Mouse (Mus musculus) forebrain, embryonic 12.5 days (tissue): ENCODE measurements around the gene Sf3a3. TPM values are rescaled to one million over a fixed set of nuclear protein-coding genes. Genes with fewer than 3 reads are reported as not detected.
"Not testable (repeated sequence)": the region's sequence is repeated elsewhere in the genome, so short reads cannot be mapped to it uniquely, and the experiment has no call there.

ENCODE experiments used
- ATAC-seq: fragments of 200-750 bp; cut with Nextera tagmentation; 2 replicates; pipeline ENCODE4 v1.8.0; 2017; ENCODE audit warnings: moderate TSS enrichment; ENCODE audit not compliant: low FRiP score
- H3K27ac ChIP-seq: fragments of 300-500 bp; sonication (generic); 2 replicates; pipeline ENCODE4 v1.5.1; 2016; ENCODE audit warnings: mild to moderate bottlenecking
- H3K27me3 ChIP-seq: fragments of 300-500 bp; sonication (generic); 2 replicates; pipeline ENCODE4 v1.6.1; 2016; ENCODE audit warnings: mild to moderate bottlenecking
- H3K36me3 ChIP-seq: fragments of 300-500 bp; sonication (generic); replicated peaks from 2 replicates; pipeline ENCODE4 v1.6.1; 2016; ENCODE audit warnings: mild to moderate bottlenecking
- H3K4me1 ChIP-seq: fragments of 300-500 bp; sonication (generic); 2 replicates; pipeline ENCODE4 v1.6.1; 2016
- H3K4me2 ChIP-seq: fragments of 300-500 bp; sonication (generic); 2 replicates; pipeline ENCODE4 v1.6.1; 2016; ENCODE audit warnings: mild to moderate bottlenecking, moderate library complexity
- H3K4me3 ChIP-seq: fragments of 300-500 bp; sonication (generic); replicated peaks from 2 replicates; pipeline ENCODE4 v1.5.1; 2016; ENCODE audit warnings: mild to moderate bottlenecking
- H3K9ac ChIP-seq: fragments of 300-500 bp; sonication (generic); 2 replicates; pipeline ENCODE4 v1.6.1; 2016; ENCODE audit warnings: mild to moderate bottlenecking
- H3K9me3 ChIP-seq: fragments of 300-500 bp; sonication (generic); 2 replicates; pipeline ENCODE4 v1.6.1; 2016
- WGBS: fragments of 180-500 bp; shearing (Covaris S2); methylation state at CpG from one replicate; pipeline ENCODE4 v1.1.7; 2016; 5-methylcytosine and 5-hydroxymethylcytosine counted together
- polyA plus RNA-seq: library from polyadenylated mRNA; unstranded; fragments of >200 nt; fragmentation: Nextera tagmentation; extraction: Ambion mirVana; gene quantifications from 2 replicates; pipeline ENCODE4 v1.2.1, GENCODE M21; 2016

Gene Sf3a3
- polyA plus RNA-seq, 1 experiment from 2014 or later, result 203 TPM

DNA sequence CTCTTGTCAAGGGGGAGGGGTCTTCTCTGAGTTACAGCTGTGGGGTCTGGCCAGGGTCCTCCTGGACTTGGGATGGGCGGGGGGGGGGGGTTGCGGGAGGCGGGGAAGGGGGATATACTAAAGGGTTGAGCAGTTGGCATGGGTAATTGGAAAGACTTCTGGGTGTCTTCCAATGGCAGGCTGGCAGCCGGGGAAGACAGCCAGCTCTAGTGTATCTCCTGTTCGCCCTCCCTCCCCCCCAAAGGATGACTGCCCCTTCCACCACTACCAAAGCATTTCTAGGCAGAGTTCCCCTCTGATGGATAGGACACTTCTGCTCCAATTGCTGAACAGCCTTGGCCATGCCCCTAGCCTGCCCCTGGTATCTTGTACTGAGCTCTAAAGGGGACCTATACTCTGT is 12.7 kb upstream of the Sf3a3 start:
- Histone ChIP-seq H3K36me3 (no peaks in the 10 kb centered on the region), H3K27ac (no peak overlapping the region), H3K27me3 (peaks cover 10% of the 10 kb centered on the region; the same call in 1 of the 2 replicates), H3K9ac (peak overlapping the region; percentile 74; the same call in 1 of the 2 replicates), H3K9me3 (no peaks in the 10 kb centered on the region), H3K4me1 (peaks cover 55% of the 10 kb centered on the region), H3K4me2 (peak overlapping the region; percentile 96), H3K4me3 (peak overlapping the region; percentile 74)
- WGBS, result 34% methylated on average over 3 of the region's 5 CpGs
- ATAC-seq, result no peak

DNA sequence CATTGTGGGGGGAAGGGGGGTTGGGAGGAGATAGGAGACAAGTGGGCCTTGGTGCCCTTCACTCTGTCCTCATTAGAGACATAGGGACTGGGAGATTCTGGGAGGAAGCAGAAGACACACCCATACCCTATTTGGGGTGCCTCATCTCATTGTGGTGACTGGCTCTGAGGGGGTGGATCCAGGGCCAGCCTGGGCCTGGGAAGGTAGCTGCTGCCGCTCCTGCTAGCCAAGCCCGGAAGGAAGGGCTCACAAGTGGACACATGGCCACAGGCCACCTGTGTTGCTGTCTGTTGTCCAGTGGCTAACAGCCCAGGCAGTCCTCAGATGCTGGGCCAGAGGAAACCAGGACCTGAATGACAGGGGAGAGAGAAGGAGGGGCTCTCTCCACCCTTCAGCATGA is 11.2 kb upstream of the Sf3a3 start:
- no peaks in the 10 kb centered on the region for H3K36me3 ChIP-seq
- H3K27me3 ChIP-seq, result 0 out of 2 replicates have a peak, but pooled peaks cover 11% of the 10 kb centered on the region
- H3K9me3 ChIP-seq, result no peaks in the 10 kb centered on the region
- H3K9ac ChIP-seq, result 0 out of 2 replicates have a peak overlapping the region, but pooled peaks have one; percentile 38
- 39% methylated on average over 2 of the region's 2 CpGs for WGBS
- no peak for ATAC-seq
- no peak overlapping the region for H3K4me3 ChIP-seq
- no peak overlapping the region for H3K4me2 ChIP-seq
- H3K27ac ChIP-seq, result peak overlapping the region; percentile 77
- H3K4me1 ChIP-seq, result peaks cover 56% of the 10 kb centered on the region

DNA sequence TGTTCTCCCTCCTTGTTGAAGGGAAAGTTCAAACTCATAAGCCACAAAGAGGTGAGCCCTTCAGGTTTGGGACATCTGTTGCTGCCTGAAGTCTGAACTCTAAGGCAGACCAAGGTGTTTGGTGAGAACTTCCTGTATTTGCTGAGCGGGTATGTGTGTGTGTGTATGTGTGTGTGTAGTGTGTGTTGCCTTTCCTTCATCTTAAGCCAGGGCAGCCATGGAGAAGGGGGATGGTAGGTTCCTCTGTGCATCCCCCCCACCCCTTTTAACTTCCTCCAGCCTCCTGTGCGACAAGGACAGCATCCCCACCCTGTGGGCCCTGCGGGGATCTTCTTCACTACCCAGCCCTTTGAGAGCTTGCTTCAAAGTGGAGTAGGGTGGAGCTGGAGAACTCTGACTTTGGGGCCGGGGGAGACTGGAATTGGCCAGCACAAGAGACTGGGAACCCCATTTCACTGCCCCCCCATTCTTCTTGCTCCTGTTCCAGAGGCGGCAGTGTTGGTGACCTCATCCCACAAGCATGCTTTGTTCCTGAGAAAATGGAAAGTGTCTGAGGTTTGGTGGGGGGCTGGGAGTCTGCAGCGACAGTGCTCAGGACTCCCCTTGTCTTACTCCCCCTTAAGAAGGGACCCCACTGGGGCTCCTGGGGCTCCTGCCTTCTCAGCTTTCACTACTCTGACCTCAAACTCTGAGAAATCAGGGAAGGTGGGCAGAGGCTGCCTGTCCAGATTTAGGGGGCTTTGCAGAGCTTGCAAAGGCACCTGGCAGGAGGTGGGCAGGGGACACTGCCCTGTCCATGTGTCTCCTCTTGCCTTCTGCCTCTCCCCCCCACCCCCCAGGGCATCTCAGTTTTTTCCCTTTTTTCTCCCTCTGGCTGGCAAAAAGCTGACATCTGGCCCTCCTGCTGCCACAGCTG is 10.4 kb upstream of the Sf3a3 start:
- no peaks in the 10 kb centered on the region for H3K36me3 ChIP-seq
- H3K4me1 ChIP-seq, result peaks cover 64% of the 10 kb centered on the region
- H3K4me3 ChIP-seq, result 0 out of 2 replicates have a peak overlapping the region, but pooled peaks have one; percentile 4
- ATAC-seq, result 0 out of 2 replicates have a peak, but pooled peaks have one; percentile 21
- peak overlapping the region; percentile 48 for H3K9ac ChIP-seq
- no peaks in the 10 kb centered on the region for H3K9me3 ChIP-seq
- 8% methylated on average over 6 of the region's 6 CpGs for WGBS
- H3K4me2 ChIP-seq, result peak overlapping the region; percentile 42
- H3K27ac ChIP-seq, result peak overlapping the region; percentile 77
- H3K27me3 ChIP-seq, result peaks cover 12% of the 10 kb centered on the region; the same call in 1 of the 2 replicates

GRCm38 (mm10) chr4:124704797-124705474 is 9.6 kb upstream of the Sf3a3 start:
- Histone ChIP-seq H3K27ac (peak overlapping the region; percentile 77), H3K9me3 (no peaks in the 10 kb centered on the region), H3K9ac (peak overlapping the region; percentile 48), H3K4me1 (peaks cover 67% of the 10 kb centered on the region), H3K36me3 (no peaks in the 10 kb centered on the region), H3K4me2 (peak overlapping the region; percentile 42), H3K4me3 (0 out of 2 replicates have a peak overlapping the region, but pooled peaks have one; percentile 4), H3K27me3 (peaks cover 20% of the 10 kb centered on the region)
- no peak for ATAC-seq
- WGBS, result 17% methylated on average over 11 of the region's 11 CpGs

DNA sequence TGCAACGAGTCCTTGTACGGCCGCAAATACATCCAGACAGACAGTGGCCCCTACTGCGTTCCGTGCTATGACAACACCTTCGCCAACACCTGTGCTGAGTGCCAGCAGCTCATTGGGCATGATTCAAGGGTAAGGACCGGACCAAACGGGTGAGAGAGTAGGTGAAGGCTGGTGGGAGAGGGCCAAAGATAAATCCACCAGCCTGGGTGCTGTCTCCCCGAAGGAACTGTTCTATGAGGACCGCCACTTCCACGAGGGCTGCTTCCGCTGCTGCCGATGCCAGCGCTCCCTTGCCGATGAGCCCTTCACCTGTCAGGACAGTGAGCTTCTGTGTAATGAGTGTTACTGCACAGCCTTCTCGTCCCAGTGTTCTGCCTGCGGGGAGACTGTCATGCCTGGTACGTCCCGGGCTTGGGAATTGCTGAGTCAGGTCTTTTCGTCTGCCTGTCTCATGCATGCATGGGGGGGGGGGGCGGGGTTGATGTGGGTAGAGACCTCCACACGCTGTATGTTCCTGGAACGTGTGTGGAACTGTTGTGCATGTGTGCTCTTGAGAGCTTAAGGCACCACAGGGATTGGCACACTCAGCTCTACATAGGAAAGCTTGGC is 8.8 kb upstream of the Sf3a3 start:
- no peak for ATAC-seq
- Histone ChIP-seq H3K27me3 (peaks cover 23% of the 10 kb centered on the region), H3K36me3 (no peaks in the 10 kb centered on the region), H3K9me3 (no peaks in the 10 kb centered on the region), H3K27ac (0 out of 2 replicates have a peak overlapping the region, but pooled peaks have one; percentile 16), H3K4me3 (no peak overlapping the region), H3K4me1 (peaks cover 64% of the 10 kb centered on the region), H3K9ac (no peak overlapping the region), H3K4me2 (no peak overlapping the region)
- 89% methylated on average over 23 of the region's 23 CpGs for WGBS

DNA sequence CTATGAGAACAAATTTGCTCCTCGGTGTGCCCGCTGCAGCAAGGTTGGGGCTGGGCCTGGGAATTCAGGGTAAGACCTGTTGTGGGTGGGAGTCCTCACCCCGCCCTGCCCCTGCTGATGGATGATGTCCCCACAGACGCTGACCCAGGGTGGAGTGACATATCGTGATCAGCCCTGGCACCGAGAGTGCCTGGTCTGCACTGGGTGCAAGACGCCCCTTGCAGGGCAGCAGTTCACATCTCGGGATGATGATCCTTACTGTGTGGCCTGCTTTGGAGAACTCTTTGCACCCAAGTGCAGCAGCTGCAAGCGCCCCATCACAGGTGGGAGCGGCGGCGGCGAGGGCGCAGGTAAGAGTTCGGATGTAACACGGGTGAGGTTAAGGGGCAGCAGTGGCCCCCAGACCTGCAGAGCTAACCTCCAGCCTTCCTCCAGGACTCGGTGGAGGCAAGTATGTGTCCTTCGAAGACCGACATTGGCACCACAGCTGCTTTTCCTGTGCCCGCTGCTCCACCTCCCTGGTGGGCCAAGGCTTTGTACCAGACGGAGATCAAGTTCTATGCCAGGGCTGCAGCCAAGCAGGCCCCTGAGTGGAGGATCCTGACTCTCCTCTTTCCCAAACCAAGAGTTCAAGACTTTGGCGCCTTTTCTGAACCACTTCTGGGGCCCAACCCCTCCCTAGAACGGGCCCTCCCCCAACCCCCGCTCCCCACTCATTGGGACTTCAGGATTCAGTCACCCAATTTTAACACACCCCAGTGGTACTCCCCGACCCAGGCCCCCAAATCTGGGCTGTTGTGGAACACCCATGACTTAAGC is 7.0 kb upstream of the Sf3a3 start:
- not testable (repeated sequence) for H3K27ac ChIP-seq
- peaks cover 21% of the 10 kb centered on the region for H3K27me3 ChIP-seq

DNA sequence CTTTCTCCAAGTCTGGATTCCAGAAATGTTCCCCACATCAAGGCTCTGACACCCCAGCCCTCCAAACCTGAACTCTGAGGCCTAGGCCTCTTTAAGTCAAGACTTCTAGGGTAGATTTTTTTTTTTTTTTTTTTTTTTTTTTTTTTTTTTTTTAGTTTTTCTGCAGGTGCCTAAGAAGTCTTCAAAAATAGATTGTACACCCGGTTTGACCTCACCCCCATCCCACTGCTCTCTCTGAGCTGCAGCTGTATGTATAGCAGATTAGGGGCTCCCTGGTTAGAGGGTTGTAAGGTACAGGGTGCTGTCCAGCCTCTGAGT is 6.4 kb upstream of the Sf3a3 start:
- Histone ChIP-seq H3K27ac (peak overlapping the region; percentile 77), H3K4me2 (peak overlapping the region; percentile 62; the same call in 1 of the 2 replicates), H3K27me3 (peaks cover 21% of the 10 kb centered on the region), H3K4me1 (peaks cover 46% of the 10 kb centered on the region)
- not testable (repeated sequence) for H3K4me3 ChIP-seq, H3K36me3 ChIP-seq, ATAC-seq, H3K9me3 ChIP-seq, H3K9ac ChIP-seq
- 20% methylated on average over 1 of the region's 1 CpGs for WGBS

More for the DNA sequence above, 7.0 kb upstream of the Sf3a3 start:
- H3K4me3 ChIP-seq, H3K9ac ChIP-seq, ATAC-seq, H3K9me3 ChIP-seq, H3K4me2 ChIP-seq, H3K36me3 ChIP-seq: not testable (repeated sequence)
- WGBS, result 89% methylated on average over 25 of the region's 25 CpGs
- H3K4me1 ChIP-seq, result peaks cover 48% of the 10 kb centered on the region

DNA sequence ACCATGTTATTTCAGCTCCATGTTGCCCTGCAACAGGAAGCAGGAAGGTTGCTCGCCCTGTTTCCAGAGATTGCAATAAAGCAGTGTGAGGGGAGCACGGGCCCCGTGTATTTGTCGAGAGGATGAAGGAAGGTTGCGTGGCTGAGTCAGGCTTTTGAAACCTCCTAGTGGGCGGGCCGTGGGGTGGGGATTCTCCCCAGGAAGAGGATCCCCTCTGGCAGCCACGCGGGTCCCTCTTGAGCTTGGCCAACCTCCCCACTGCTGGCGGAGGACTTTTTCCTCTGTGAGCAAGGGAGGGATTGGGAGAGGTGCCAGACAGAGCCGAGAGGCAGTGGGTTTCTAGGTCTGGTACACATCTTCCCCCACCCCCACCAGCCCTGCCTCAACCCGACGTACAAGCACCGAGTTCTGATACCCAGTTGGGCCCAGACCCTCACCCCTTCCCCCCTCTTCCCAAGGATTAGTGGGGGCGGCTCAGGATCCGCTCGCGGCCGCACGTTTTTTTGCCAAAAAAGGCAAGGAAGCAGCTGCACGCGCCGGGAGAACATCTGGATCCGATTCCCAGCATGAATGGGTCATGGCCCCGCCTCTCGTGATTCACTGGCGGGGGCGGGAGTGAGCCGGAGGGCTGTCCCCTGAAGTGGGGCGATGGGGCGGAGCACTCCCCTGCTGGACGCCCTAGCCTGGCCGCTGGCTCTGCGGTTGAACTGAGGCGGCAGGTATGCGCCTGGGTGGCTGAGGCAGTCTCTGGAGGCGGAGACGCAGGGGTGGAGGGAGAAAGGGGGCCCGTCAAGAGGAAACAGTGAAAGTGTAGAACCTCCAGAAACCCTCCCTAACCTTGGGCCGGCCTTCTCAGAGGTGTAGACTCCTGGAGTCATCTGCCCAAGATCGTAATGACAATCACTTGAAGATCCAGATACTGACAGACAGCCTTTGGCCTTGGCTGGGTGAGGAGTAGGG is 5.8 kb upstream of the Sf3a3 start:
- Histone ChIP-seq H3K4me3 (peak overlapping the region; percentile 31), H3K9me3 (no peaks in the 10 kb centered on the region), H3K27me3 (peaks cover 21% of the 10 kb centered on the region), H3K9ac (peak overlapping the region; percentile 36), H3K36me3 (no peaks in the 10 kb centered on the region), H3K4me1 (peaks cover 39% of the 10 kb centered on the region), H3K27ac (peak overlapping the region; percentile 77), H3K4me2 (peak overlapping the region; percentile 62)
- 1% methylated on average over 41 of the region's 41 CpGs for WGBS
- ATAC-seq, result peak; percentile 56

DNA sequence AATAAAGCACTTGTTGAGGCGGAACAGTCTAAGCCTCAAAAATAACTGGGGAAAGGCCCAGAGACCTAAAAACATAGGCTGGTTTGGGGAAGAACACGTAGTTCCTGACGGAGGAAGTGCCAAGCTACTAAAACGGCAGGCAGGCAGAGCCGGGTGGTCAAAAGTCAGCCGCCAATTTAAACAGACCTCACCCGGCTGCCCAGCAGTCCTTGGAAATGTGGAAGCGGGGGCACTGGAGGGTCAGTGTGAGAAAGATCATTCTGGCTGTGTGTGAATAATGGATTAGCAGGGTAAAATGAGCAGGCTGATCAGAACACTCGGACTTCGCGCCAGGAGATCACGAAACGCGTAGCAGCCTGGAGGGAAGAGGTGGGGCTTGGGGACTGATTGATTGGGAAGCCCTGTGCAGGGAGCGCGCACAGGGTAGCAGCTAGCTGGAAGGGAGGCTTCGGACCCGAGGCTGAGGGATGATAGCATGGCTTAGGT is 4.6 kb upstream of the Sf3a3 start:
- no peak overlapping the region for H3K9ac ChIP-seq
- H3K27ac ChIP-seq, result 0 out of 2 replicates have a peak overlapping the region, but pooled peaks have one; percentile 31
- H3K4me2 ChIP-seq, result peak overlapping the region; percentile 45
- no peak overlapping the region for H3K4me3 ChIP-seq
- peaks cover 30% of the 10 kb centered on the region for H3K4me1 ChIP-seq
- peaks cover 21% of the 10 kb centered on the region for H3K27me3 ChIP-seq
- 5% methylated on average over 18 of the region's 18 CpGs for WGBS
- ATAC-seq, result no peak
- no peaks in the 10 kb centered on the region for H3K36me3 ChIP-seq
- no peaks in the 10 kb centered on the region for H3K9me3 ChIP-seq

DNA sequence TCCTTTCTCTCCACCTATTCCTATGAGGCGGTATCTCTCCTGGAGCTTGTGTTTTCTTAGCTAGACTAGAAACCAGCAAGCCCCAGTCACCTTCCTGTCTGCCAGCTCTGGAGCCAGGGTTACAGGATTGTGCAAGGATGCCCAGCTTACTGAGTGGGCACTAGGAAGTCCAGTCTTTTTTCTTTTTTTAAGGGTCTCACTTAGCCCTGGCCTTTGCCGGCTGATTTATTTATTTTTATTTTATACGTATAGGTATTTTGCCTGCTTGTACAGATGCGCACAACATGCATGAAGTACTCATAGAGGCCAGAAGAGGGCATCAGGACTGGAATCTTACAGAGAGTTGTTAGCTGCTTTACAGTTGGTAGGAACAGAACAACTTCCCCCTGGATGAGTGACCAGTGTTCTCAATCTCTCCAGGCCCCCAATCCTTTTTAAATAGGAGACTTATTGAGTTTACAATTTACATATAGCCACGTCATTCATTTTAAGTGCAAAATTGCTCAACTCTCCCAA is 3.7 kb upstream of the Sf3a3 start:
- Histone ChIP-seq H3K36me3 (peaks cover under 1% of the 10 kb centered on the region), H3K4me1 (peaks cover 32% of the 10 kb centered on the region), H3K4me2 (no peak overlapping the region), H3K9ac (no peak overlapping the region), H3K27ac (no peak overlapping the region), H3K9me3 (no peaks in the 10 kb centered on the region), H3K4me3 (no peak overlapping the region), H3K27me3 (peaks cover 21% of the 10 kb centered on the region)
- ATAC-seq, result no peak
- WGBS, result 7% methylated on average over 5 of the region's 5 CpGs
